Mouse (Mus musculus) brown adipose tissue, adult 24 weeks (tissue): ENCODE data around the gene Mthfd2l. TPM values are rescaled to one million over a fixed set of nuclear protein-coding genes. Genes with fewer than 3 reads are reported as not detected.

Experiments used
- polyA plus RNA-seq: library from polyadenylated mRNA; stranded (reverse); fragments of >200 nt; gene quantifications from 2 replicates; pipeline ENCODE4 v1.2.4, GENCODE M21; 2012; ENCODE audit not compliant: missing spikeins, insufficient read depth, insufficient read length

The Mthfd2l gene
- polyA plus RNA-seq, 1 experiment, result 48.7 TPM

Other genes starting within 250 kb of the Mthfd2l start
- gene Cxcl5, start 171.8 kb upstream of the Mthfd2l start, polyA plus RNA-seq, result not detected in 2 replicates
- 1.6 and 7.1 TPM in 2 replicates for gene Ppbp, start 162.6 kb upstream of the Mthfd2l start, polyA plus RNA-seq
- 45.4 and 76.2 TPM in 2 replicates for gene Pf4, start 158.7 kb upstream of the Mthfd2l start, polyA plus RNA-seq
- not detected in 2 replicates for gene Cxcl3, start 145.0 kb upstream of the Mthfd2l start, polyA plus RNA-seq
- not detected in 2 replicates for gene Cxcl15, start 136.6 kb upstream of the Mthfd2l start, polyA plus RNA-seq
- 5.5 TPM in 1 of 2 replicates, not detected in the other for gene Cxcl1, start 39.9 kb upstream of the Mthfd2l start, polyA plus RNA-seq
- gene Cxcl2, start 27.2 kb upstream of the Mthfd2l start, polyA plus RNA-seq, result 6.6 TPM in 1 of 2 replicates, not detected in the other
- not detected in 2 replicates for gene Epgn, start 96.3 kb downstream of the Mthfd2l start, polyA plus RNA-seq
- not detected in 2 replicates for gene Ereg, start 143.5 kb downstream of the Mthfd2l start, polyA plus RNA-seq
- gene Areg, start 208.5 kb downstream of the Mthfd2l start, polyA plus RNA-seq, result not detected in 2 replicates